Mouse (Mus musculus) hindbrain, embryonic 14.5 days (tissue): ENCODE measurements at regions not wholly inside any gene's neighbourhood (a gene's known extent, or its start where the extent isn't known, plus 50 kb on each side); places are given as distances from the start of the nearest gene placed in this dataset.

Experiments
- ATAC-seq: fragments of 200-750 bp; cut with Nextera tagmentation; 2 replicates; pipeline ENCODE4 v1.8.0; 2017; ENCODE audit warnings: moderate number of reproducible peaks, mild to moderate bottlenecking, moderate TSS enrichment, moderate library complexity; ENCODE audit not compliant: low FRiP score
- DNase-seq: peaks from one replicate; pipeline ENCODE4 v3.0.0-alpha.2; 2015; ENCODE audit warnings: low spot score
- H3K27ac ChIP-seq: fragments of 300-500 bp; sonication (generic); 2 replicates; pipeline ENCODE4 v1.5.1; 2014; ENCODE audit warnings: mild to moderate bottlenecking, moderate library complexity
- H3K27me3 ChIP-seq: fragments of 300-500 bp; sonication (generic); 2 replicates; pipeline ENCODE4 v1.6.1; 2014; ENCODE audit warnings: mild to moderate bottlenecking, low read length, mixed read lengths; ENCODE audit not compliant: control insufficient read depth, insufficient read depth
- H3K36me3 ChIP-seq: fragments of 300-500 bp; sonication (generic); replicated peaks from 2 replicates; pipeline ENCODE4 v1.6.1; 2014; ENCODE audit not compliant: control insufficient read depth, insufficient read depth
- H3K4me1 ChIP-seq: fragments of 300-500 bp; sonication (generic); replicated peaks from 2 replicates; pipeline ENCODE4 v1.6.1; 2014; ENCODE audit warnings: antibody characterized with exemption, low read length, mixed read lengths; ENCODE audit not compliant: control insufficient read depth, insufficient read depth
- H3K4me2 ChIP-seq: fragments of 300-500 bp; sonication (generic); replicated peaks from 2 replicates; pipeline ENCODE4 v1.6.1; 2014; ENCODE audit warnings: mild to moderate bottlenecking, moderate library complexity
- H3K4me3 ChIP-seq: fragments of 300-500 bp; sonication (generic); replicated peaks from 2 replicates; pipeline ENCODE4 v1.5.1; 2014; ENCODE audit warnings: mild to moderate bottlenecking, low read length
- H3K9ac ChIP-seq: fragments of 300-500 bp; sonication (generic); 2 replicates; pipeline ENCODE4 v1.6.1; 2014
- H3K9me3 ChIP-seq: fragments of 300-500 bp; sonication (generic); 2 replicates; pipeline ENCODE4 v1.6.1; 2016; ENCODE audit warnings: low read length; ENCODE audit not compliant: control insufficient read depth
- WGBS: fragments of 180-500 bp; shearing (Covaris S2); extraction: QIAGEN DNeasy Blood & Tissue Kit; methylation state at CpG from one replicate; pipeline ENCODE4 v1.1.7; 2014; 5-methylcytosine and 5-hydroxymethylcytosine counted together

DNA sequence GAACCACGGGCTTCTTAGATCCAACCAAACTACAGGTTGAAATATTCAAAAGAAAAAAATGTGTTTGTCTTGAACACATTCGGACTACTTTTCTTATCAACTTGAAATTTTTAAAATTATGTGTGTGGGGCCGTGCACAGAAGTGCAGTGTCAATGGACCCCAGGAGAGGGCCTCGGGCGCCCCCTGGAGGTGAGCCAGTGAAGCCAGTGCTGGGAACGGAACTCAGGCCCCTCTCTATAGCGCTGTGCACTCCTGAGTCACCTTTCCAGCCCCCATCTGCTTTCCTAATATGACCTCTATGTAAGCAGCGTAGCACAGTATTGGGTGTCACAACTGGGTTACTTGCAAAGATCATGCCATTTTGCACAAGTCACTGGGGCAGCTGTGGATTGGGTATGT lies 61.9 kb upstream of the Slc22a12 start:
- Histone ChIP-seq H3K27ac (no peak overlapping the region), H3K27me3 (no peaks in the 10 kb centered on the region), H3K9me3 (no peaks in the 10 kb centered on the region), H3K36me3 (no peaks in the 10 kb centered on the region), H3K4me1 (0 out of 2 replicates have a peak, but pooled peaks cover under 1% of the 10 kb centered on the region), H3K9ac (no peak overlapping the region), H3K4me3 (no peak overlapping the region), H3K4me2 (no peak overlapping the region)
- ATAC-seq (no peak), DNase-seq (no peak)
- WGBS, result 61% methylated on average over 8 of the region's 8 CpGs

DNA sequence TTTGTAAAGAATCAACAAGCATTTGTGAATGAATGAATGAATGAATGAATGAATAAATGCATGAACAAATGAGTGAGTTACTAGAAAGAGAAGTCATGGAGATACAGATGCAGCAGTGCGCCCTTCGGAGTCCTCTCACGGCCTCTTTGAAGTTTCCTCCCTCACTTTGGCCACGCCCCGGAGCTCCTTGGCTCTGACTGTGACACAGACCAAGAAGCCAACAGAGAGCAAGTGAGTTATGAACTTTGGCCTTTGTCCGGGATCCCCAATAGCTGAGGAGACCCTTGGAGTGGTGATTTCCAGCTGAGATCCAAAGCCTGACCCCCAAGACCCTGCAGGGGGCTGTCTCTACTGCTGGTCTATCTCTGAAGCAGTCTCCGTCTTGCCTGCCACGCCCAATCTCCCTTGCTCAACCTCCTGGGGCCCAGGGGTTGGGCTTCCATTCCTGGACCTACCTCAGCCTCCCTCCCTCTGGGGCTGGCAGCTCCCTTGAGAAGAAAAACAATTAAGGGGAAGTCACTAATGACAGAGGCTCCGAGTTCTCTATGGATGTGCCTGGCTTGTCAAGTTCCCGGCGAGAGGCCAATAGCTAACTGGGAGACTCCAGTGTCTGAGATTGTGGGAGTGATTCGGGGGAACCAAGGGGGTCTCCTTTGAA lies 58.2 kb upstream of the Slc22a12 start:
- ATAC-seq, result no peak

DNA sequence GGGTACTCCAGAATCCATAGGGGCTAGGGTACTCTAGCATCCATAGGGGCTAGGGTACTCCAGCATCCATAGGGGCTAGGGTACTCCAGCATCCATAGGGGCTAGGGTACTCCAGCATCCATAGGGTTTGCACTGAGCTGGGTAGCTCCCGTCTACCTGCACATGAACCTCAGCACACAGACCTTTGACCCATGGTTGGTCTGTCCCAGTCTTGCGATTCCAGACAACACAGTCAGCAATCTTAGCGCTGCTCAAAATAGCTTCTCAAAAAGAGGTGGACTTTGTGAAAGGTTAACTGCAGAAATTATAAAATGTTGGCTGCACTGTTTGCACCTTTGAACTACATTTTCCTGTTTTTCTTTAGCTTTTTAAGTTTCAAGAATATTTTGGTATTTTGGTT lies 56.4 kb upstream of the Slc22a12 start:
- no peaks in the 10 kb centered on the region for H3K4me1 ChIP-seq
- H3K9ac ChIP-seq, result no peak overlapping the region
- no peak overlapping the region for H3K4me3 ChIP-seq
- no peaks in the 10 kb centered on the region for H3K27me3 ChIP-seq
- H3K36me3 ChIP-seq, result no peaks in the 10 kb centered on the region
- ATAC-seq (no peak), DNase-seq (no peak)
- no peak overlapping the region for H3K27ac ChIP-seq
- H3K4me2 ChIP-seq, result no peak overlapping the region
- WGBS, result 86% methylated on average over 3 of the region's 3 CpGs
- no peaks in the 10 kb centered on the region for H3K9me3 ChIP-seq

More for the DNA sequence above, 58.2 kb upstream of the Slc22a12 start:
- no peak for DNase-seq
- H3K4me1 ChIP-seq, result no peaks in the 10 kb centered on the region
- H3K27me3 ChIP-seq, result no peaks in the 10 kb centered on the region
- H3K4me3 ChIP-seq, result no peak overlapping the region
- no peaks in the 10 kb centered on the region for H3K9me3 ChIP-seq
- H3K36me3 ChIP-seq, result no peaks in the 10 kb centered on the region
- WGBS, result 45% methylated on average over 12 of the region's 12 CpGs
- no peak overlapping the region for H3K27ac ChIP-seq
- no peak overlapping the region for H3K4me2 ChIP-seq
- H3K9ac ChIP-seq, result no peak overlapping the region

DNA sequence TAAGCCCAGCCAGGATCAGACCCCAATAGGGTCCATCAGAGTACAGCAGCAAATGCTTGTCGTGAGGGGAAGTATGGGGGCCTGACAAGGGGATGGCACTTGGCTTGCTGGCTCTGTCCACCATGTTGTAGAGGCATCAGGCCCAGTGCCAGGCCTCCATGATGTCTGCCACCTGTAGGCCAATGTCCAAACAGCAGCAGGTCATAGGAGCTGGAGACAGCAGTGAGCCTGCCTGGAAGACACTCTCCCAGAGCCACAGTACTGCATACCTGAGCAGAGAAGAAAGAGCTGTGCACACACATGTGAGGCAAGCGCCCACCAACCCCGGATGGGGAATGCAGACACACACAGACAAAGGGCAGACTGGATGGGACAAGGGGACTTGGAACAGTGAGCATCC lies 55.4 kb upstream of the Slc22a12 start:
- Histone ChIP-seq H3K9ac (no peak overlapping the region), H3K4me2 (no peak overlapping the region), H3K27ac (no peak overlapping the region), H3K27me3 (no peaks in the 10 kb centered on the region), H3K4me3 (no peak overlapping the region), H3K36me3 (no peaks in the 10 kb centered on the region), H3K9me3 (no peaks in the 10 kb centered on the region), H3K4me1 (no peaks in the 10 kb centered on the region)
- ATAC-seq, result no peak
- WGBS, result 83% methylated on average over 3 of the region's 3 CpGs
- no peak for DNase-seq

DNA sequence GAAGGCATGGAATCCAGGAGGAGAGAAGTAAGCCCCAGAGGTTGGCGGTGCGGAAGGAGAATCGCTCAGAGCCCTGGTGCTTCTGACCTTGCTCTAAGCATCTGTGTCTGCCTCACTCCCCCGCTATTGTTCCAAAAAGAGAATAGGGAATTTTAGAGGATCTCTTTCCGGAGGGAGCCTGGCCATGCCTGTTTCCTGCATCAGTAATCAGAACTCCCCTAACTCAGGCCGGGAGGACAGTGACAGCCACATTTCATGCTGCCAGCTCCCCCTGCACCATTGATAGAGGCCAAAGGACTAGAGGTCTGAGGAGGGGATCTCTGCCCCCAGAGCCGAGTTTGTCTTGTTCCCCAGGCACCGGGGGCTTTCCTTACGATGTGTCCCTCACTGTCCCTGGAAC lies 53.0 kb upstream of the Slc22a12 start:
- 40% methylated on average over 9 of the region's 9 CpGs for WGBS

More for the DNA sequence above, 53.0 kb upstream of the Slc22a12 start:
- Histone ChIP-seq H3K9me3 (no peaks in the 10 kb centered on the region), H3K4me3 (no peak overlapping the region), H3K9ac (no peak overlapping the region), H3K4me1 (no peaks in the 10 kb centered on the region), H3K36me3 (no peaks in the 10 kb centered on the region), H3K27ac (no peak overlapping the region), H3K4me2 (no peak overlapping the region), H3K27me3 (no peaks in the 10 kb centered on the region)
- ATAC-seq (no peak), DNase-seq (no peak)
